21 mouse cellular contexts compared by ENCODE assay signal in genomic region chr16:21928471-21928870, GRCm38 (mm10). TPM values are rescaled to one million over a fixed set of nuclear protein-coding genes. Genes with fewer than 3 reads are reported as not detected.
A peak's percentile ranks its signal among the peaks of the same experiment; 100 is the strongest.
DNase-seq lines count a peak whose midpoint lies in the region; ATAC-seq lines count a peak whose summit lies in the region.
"Had no signal": no experiment of that assay in that cellular context is flagged by ENCODE, and none has a peak within 500 bp of the region (broad histone marks: within the 10 kb centered on the region; RNA-seq: fewer than 3 reads in every experiment).

No protein-coding gene starts in this region.

- no peak for ATAC-seq in neural tube, embryonic 15.5 days (ENCODE audit: low FRiP score)
- no peak for ATAC-seq in embryonic facial prominence, embryonic 11.5 days (replicated peaks; ENCODE audit: insufficient number of reproducible peaks, low FRiP score, low TSS enrichment, low read depth)
- no peak for ATAC-seq in liver, embryonic 11.5 days (replicated peaks; ENCODE audit: low FRiP score)
- ATAC-seq in hindbrain, embryonic 13.5 days (ENCODE audit: low FRiP score): no peak
- ATAC-seq in frontal cortex, adult (ENCODE audit: low TSS enrichment): no peak
- ATAC-seq: forebrain, embryonic 13.5 days; forebrain, embryonic 15.5 days; forebrain, postnatal 0 days had no signal

- H3K4me2 ChIP-seq in neural tube, embryonic 15.5 days: no peak overlapping the region
- no peak overlapping the region for H3K4me2 ChIP-seq in embryonic facial prominence, embryonic 11.5 days (ENCODE audit: low read depth, low read length)
- H3K4me2 ChIP-seq in liver, embryonic 11.5 days: no peak overlapping the region
- H3K4me2 ChIP-seq in hindbrain, embryonic 13.5 days: no peak overlapping the region
- H3K4me2 ChIP-seq: embryonic facial prominence, embryonic 13.5 days; forebrain, embryonic 13.5 days; forebrain, embryonic 15.5 days had no signal

- 88% methylated on average over 13 of the region's 13 CpGs for WGBS in neural tube, embryonic 15.5 days
- WGBS in embryonic facial prominence, embryonic 11.5 days: 55% methylated on average over 13 of the region's 13 CpGs
- 70% methylated on average over 13 of the region's 13 CpGs for WGBS in liver, embryonic 11.5 days
- 87% methylated on average over 13 of the region's 13 CpGs for WGBS in hindbrain, embryonic 13.5 days

- H3K4me3 ChIP-seq in neural tube, embryonic 15.5 days (replicated peaks): no peak overlapping the region
- no peak overlapping the region for H3K4me3 ChIP-seq in embryonic facial prominence, embryonic 11.5 days (ENCODE audit: low read depth, low read length)
- H3K4me3 ChIP-seq in liver, embryonic 11.5 days (ENCODE audit: low read depth, low read length): no peak overlapping the region
- H3K4me3 ChIP-seq in hindbrain, embryonic 13.5 days: no peak overlapping the region
- H3K4me3 ChIP-seq: embryonic facial prominence, embryonic 13.5 days; forebrain, embryonic 13.5 days; forebrain, embryonic 15.5 days had no signal

- H3K9ac ChIP-seq in neural tube, embryonic 15.5 days (replicated peaks): no peak overlapping the region
- no peak overlapping the region for H3K9ac ChIP-seq in embryonic facial prominence, embryonic 11.5 days (replicated peaks; ENCODE audit: low read length)
- H3K9ac ChIP-seq in liver, embryonic 11.5 days (ENCODE audit: low read depth, low read length): no peak overlapping the region
- no peak overlapping the region for H3K9ac ChIP-seq in hindbrain, embryonic 13.5 days
- H3K9ac ChIP-seq: embryonic facial prominence, embryonic 13.5 days; forebrain, embryonic 13.5 days; forebrain, embryonic 15.5 days; forebrain, postnatal 0 days had no signal

- no peaks in the 10 kb centered on the region for H3K9me3 ChIP-seq in neural tube, embryonic 15.5 days (replicated peaks)
- H3K9me3 ChIP-seq in embryonic facial prominence, embryonic 11.5 days (replicated peaks; ENCODE audit: control insufficient read depth, low read length): no peaks in the 10 kb centered on the region
- H3K9me3 ChIP-seq in liver, embryonic 11.5 days (ENCODE audit: control insufficient read depth, low read length): no peaks in the 10 kb centered on the region
- no peaks in the 10 kb centered on the region for H3K9me3 ChIP-seq in hindbrain, embryonic 13.5 days
- H3K9me3 ChIP-seq: embryonic facial prominence, embryonic 13.5 days; forebrain, embryonic 13.5 days; forebrain, embryonic 15.5 days had no signal

- H3K27ac ChIP-seq in neural tube, embryonic 15.5 days (replicated peaks): no peak overlapping the region
- no peak overlapping the region for H3K27ac ChIP-seq in embryonic facial prominence, embryonic 11.5 days (replicated peaks; ENCODE audit: low read depth, low read length)
- H3K27ac ChIP-seq in liver, embryonic 11.5 days (ENCODE audit: low read depth, low read length): no peak overlapping the region
- no peak overlapping the region for H3K27ac ChIP-seq in hindbrain, embryonic 13.5 days
- H3K27ac ChIP-seq: embryonic facial prominence, embryonic 13.5 days; forebrain, embryonic 13.5 days; forebrain, embryonic 15.5 days had no signal

- H3K36me3 ChIP-seq in neural tube, embryonic 15.5 days: peaks cover 71% of the 10 kb centered on the region
- no peaks in the 10 kb centered on the region for H3K36me3 ChIP-seq in embryonic facial prominence, embryonic 11.5 days (replicated peaks; ENCODE audit: control insufficient read depth, insufficient read depth, low read depth, low read length)
- no peaks in the 10 kb centered on the region; the same call in 1 of the 2 replicates for H3K36me3 ChIP-seq in liver, embryonic 11.5 days (ENCODE audit: control insufficient read depth, insufficient read depth, low read length)
- H3K36me3 ChIP-seq in hindbrain, embryonic 13.5 days: peaks cover 87% of the 10 kb centered on the region

- peak; percentile 17 for DNase-seq in neural tube, embryonic 10.5 days (ENCODE audit: extremely low spot score, low spot score)
- DNase-seq in embryo, embryonic 11 days: peak; percentile 46
- DNase-seq in embryonic facial prominence, embryonic 11.5 days (ENCODE audit: low spot score): peak; percentile 68
- DNase-seq in mesoderm, embryonic 11.5 days (ENCODE audit: low read depth, low spot score): peak; percentile 34
- DNase-seq in liver, embryonic 11.5 days (ENCODE audit: low spot score): no peak
- DNase-seq: adrenal gland, adult 2 months; adrenal gland, postnatal 10 days; adrenal gland, postnatal 25 days; cerebellum, adult 11 months; cerebellum, adult 18-20 months; cerebellum, adult 8-10 months; cerebellum, adult 9-11 months; cerebellum, postnatal 14 days; cerebellum, postnatal 36 days; forebrain, postnatal 0 days had no signal

- no peaks in the 10 kb centered on the region for H3K4me1 ChIP-seq in neural tube, embryonic 15.5 days
- no peaks in the 10 kb centered on the region for H3K4me1 ChIP-seq in embryonic facial prominence, embryonic 11.5 days (ENCODE audit: control insufficient read depth, insufficient read depth, low read length)
- no peaks in the 10 kb centered on the region for H3K4me1 ChIP-seq in liver, embryonic 11.5 days (replicated peaks; ENCODE audit: control insufficient read depth, insufficient read depth, low read length)
- no peaks in the 10 kb centered on the region for H3K4me1 ChIP-seq in hindbrain, embryonic 13.5 days (replicated peaks)
- H3K4me1 ChIP-seq: embryonic facial prominence, embryonic 13.5 days; forebrain, embryonic 13.5 days; forebrain, embryonic 15.5 days had no signal

- H3K27me3 ChIP-seq in neural tube, embryonic 15.5 days (replicated peaks): no peaks in the 10 kb centered on the region
- H3K27me3 ChIP-seq in embryonic facial prominence, embryonic 11.5 days (ENCODE audit: control insufficient read depth, insufficient read depth, low read length): no peaks in the 10 kb centered on the region
- no peaks in the 10 kb centered on the region for H3K27me3 ChIP-seq in liver, embryonic 11.5 days (replicated peaks; ENCODE audit: control insufficient read depth, insufficient read depth, low read length)
- no peaks in the 10 kb centered on the region for H3K27me3 ChIP-seq in hindbrain, embryonic 13.5 days
- H3K27me3 ChIP-seq: embryonic facial prominence, embryonic 13.5 days; forebrain, embryonic 13.5 days; forebrain, embryonic 15.5 days had no signal

RNA-seq across cellular contexts. Expression of gene Tmem41a, which starts 18.9 kb away (rescaled TPM):
- polyA plus RNA-seq in neural tube, embryonic 15.5 days (2015; fragmentation: Nextera tagmentation; extraction: Ambion mirVana): 48.7 and 50.1 TPM in 2 replicates
- polyA plus RNA-seq in embryonic facial prominence, embryonic 11.5 days (2014; fragmentation: Nextera tagmentation; extraction: Ambion mirVana): 37.5 and 38.3 TPM in 2 replicates
- polyA plus RNA-seq in liver, embryonic 11.5 days (2014; fragmentation: Nextera tagmentation; extraction: Ambion mirVana): 50.9 and 51.5 TPM in 2 replicates
- polyA plus RNA-seq in hindbrain, embryonic 13.5 days (2015; fragmentation: Nextera tagmentation; extraction: Ambion mirVana): 39.8 and 40.2 TPM in 2 replicates
